Comparison of ENCODE assay signal across 7 mouse cellular contexts in the genomic region with DNA sequence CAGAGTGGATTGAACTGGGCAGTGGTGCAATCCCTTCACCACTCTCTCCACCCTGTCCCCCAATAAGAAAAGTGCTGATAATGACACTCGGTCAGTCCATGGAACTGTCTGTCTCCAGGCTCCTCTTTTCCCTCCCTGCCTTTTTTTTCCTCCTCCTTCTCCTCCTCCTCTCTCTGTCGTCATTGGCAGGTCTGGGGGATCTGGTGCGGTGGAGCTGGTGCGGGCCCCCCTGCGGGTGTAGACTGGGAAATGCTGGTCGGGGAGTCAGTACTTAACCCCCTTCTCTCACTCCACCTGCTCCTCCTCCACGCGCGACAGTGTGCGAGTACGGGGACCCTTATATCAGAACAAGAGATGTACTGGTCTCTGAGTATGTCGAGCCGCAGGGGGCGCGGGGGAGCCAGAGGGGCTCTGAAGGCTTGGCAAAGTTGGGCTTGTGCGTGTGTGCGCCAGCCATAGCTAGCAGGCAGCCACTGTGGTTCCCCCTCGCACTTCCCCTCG. TPM values are rescaled to one million over a fixed set of nuclear protein-coding genes. Genes with fewer than 3 reads are reported as not detected.
A peak's percentile ranks its signal among the peaks of the same experiment; 100 is the strongest.
DNase-seq lines count a peak whose midpoint lies in the region; ATAC-seq and TF ChIP-seq lines count a peak whose summit lies in the region.

Gm15155 (plus strand) TSS at position 401 of the 501 bp plus-strand sequence.

- TF ChIP-seq EP300 in ES-Bruce4 (IDR thresholded peaks at IDR 0.05; ENCODE audit: insufficient read depth, low read depth, low read length) = no peak

- peak within 1 kb of the TSS; percentile 38; the same call in 1 of the 2 replicates for H3K9ac ChIP-seq in ES-Bruce4 (ENCODE audit: low read depth, poor library complexity, severe bottlenecking)

- H3K9me3 ChIP-seq in ES-Bruce4 (replicated peaks; ENCODE audit: control insufficient read depth, insufficient read depth, low read length, poor library complexity, severe bottlenecking) = no peaks in the 10 kb centered on the region
- H3K9me3 ChIP-seq in forebrain, embryonic 10.5 days = no peaks in the 10 kb centered on the region
- H3K9me3 ChIP-seq in midbrain, embryonic 10.5 days (replicated peaks) = peaks cover 5% of the 10 kb centered on the region; the same call in 1 of the 2 replicates

- H3K27ac ChIP-seq in ES-Bruce4 (ENCODE audit: insufficient read depth, low read length) = no peak within 1 kb of the TSS
- peak within 1 kb of the TSS; percentile 35; the same call in 1 of the 2 replicates for H3K27ac ChIP-seq in forebrain, embryonic 10.5 days
- H3K27ac ChIP-seq in midbrain, embryonic 10.5 days (replicated peaks) = 0 out of 2 replicates have a peak within 1 kb of the TSS, but pooled peaks have one; percentile 38

- H3K27me3 ChIP-seq in ES-Bruce4 (ENCODE audit: control insufficient read depth, insufficient read depth, low read length, poor library complexity, severe bottlenecking) = peaks cover 9% of the 10 kb centered on the region; the same call in 1 of the 2 replicates
- peaks cover 65% of the 10 kb centered on the region for H3K27me3 ChIP-seq in forebrain, embryonic 10.5 days (ENCODE audit: poor library complexity, severe bottlenecking)
- H3K27me3 ChIP-seq in midbrain, embryonic 10.5 days (ENCODE audit: low read depth, poor library complexity, severe bottlenecking) = peaks cover 68% of the 10 kb centered on the region

- no peak for ATAC-seq in inflammation-experienced regulatory T-cells, adult 6 months

- no peak for TF ChIP-seq POLR2A in ES-Bruce4 (IDR thresholded peaks at IDR 0.05; ENCODE audit: insufficient read depth, low read length)

- H3K4me1 ChIP-seq in ES-Bruce4 (ENCODE audit: control insufficient read depth, insufficient read depth, low read length) = no peaks in the 10 kb centered on the region
- peaks cover 20% of the 10 kb centered on the region; the same call in 1 of the 2 replicates for H3K4me1 ChIP-seq in forebrain, embryonic 10.5 days
- peaks cover 11% of the 10 kb centered on the region for H3K4me1 ChIP-seq in midbrain, embryonic 10.5 days

- no peak for TF ChIP-seq CTCF in ES-Bruce4 (IDR thresholded peaks at IDR 0.05; ENCODE audit: low read depth, low read length)

- 29% methylated on average over 19 of the region's 19 CpGs for WGBS in forebrain, embryonic 10.5 days
- 16% methylated on average over 19 of the region's 19 CpGs for WGBS in midbrain, embryonic 10.5 days

- DNase-seq in 3134 (ENCODE audit: extremely low read depth, insufficient read length, low spot score) = peak; percentile 1
- DNase-seq in forebrain, embryonic 10.5 days (ENCODE audit: extremely low spot score, low spot score) = peak; percentile 15
- DNase-seq in layer of hippocampus, adult 9-11 months = peak; percentile 12
- peak; percentile 31 for DNase-seq in midbrain, embryonic 10.5 days (ENCODE audit: low spot score)
- peak; percentile 35 for DNase-seq in testis, postnatal 10 days (ENCODE audit: low spot score)

- H3K36me3 ChIP-seq in ES-Bruce4 (ENCODE audit: control insufficient read depth, insufficient read depth, low read length, poor library complexity, severe bottlenecking) = no peaks in the 10 kb centered on the region
- no peaks in the 10 kb centered on the region for H3K36me3 ChIP-seq in forebrain, embryonic 10.5 days (replicated peaks)
- H3K36me3 ChIP-seq in midbrain, embryonic 10.5 days = no peaks in the 10 kb centered on the region

- peak within 1 kb of the TSS; percentile 52 for H3K4me3 ChIP-seq in ES-Bruce4 (ENCODE audit: low read depth, low read length)
- peak within 1 kb of the TSS; percentile 58 for H3K4me3 ChIP-seq in forebrain, embryonic 10.5 days
- peak within 1 kb of the TSS; percentile 61 for H3K4me3 ChIP-seq in midbrain, embryonic 10.5 days

RNA-seq across cellular contexts. Expression of gene Gm15155, which starts in this region (rescaled TPM):
- polyA plus RNA-seq in ES-Bruce4 (2011; ENCODE audit: insufficient read depth, insufficient read length, low read depth, missing spikeins) = not detected in 2 replicates
- polyA plus RNA-seq in forebrain, embryonic 10.5 days (2016; fragmentation: Nextera tagmentation; extraction: Ambion mirVana) = not detected in 2 replicates
- not detected in 2 replicates for polyA plus RNA-seq in midbrain, embryonic 10.5 days (2016; fragmentation: Nextera tagmentation; extraction: Ambion mirVana)
- not detected for polyA plus RNA-seq in inflammation-experienced regulatory T-cells, adult 6 months (2017; shearing (Covaris generic))

Comparison
In these comparisons a context has a peak if more than half of its experiments do, and no peak if none do; other contexts are left out.
1. Peak in DNase-seq, H3K4me3 ChIP-seq and H3K27ac ChIP-seq in forebrain, embryonic 10.5 days; RNA of the gene not detected or under 1 TPM.
2. Peak in DNase-seq, H3K4me3 ChIP-seq and H3K27ac ChIP-seq in midbrain, embryonic 10.5 days; RNA of the gene not detected or under 1 TPM.